Mouse (Mus musculus) stomach, postnatal 0 days (tissue): ENCODE results near the gene Atg13.

Source experiments
- CTCF ChIP-seq: IDR thresholded peaks from 2 replicates; pipeline ENCODE4 v1.5.1; 2016; ENCODE audit warnings: antibody characterized with exemption, low read depth, mild to moderate bottlenecking, moderate library complexity
- EP300 ChIP-seq: optimal IDR thresholded peaks from 2 replicates; pipeline ENCODE3; 2016; ENCODE audit warnings: antibody characterized with exemption

GRCm38 (mm10) chr2:91676961-91677360 is 33.4 kb downstream of the Atg13 start:
- no peak for TF ChIP-seq CTCF
- TF ChIP-seq EP300, result no peak
